Mouse (Mus musculus) forebrain, embryonic 10.5 days (tissue): ENCODE measurements around the gene Anks3. TPM values are rescaled to one million over a fixed set of nuclear protein-coding genes. Genes with fewer than 3 reads are reported as not detected.
A peak's percentile ranks its signal among the peaks of the same experiment; 100 is the strongest.

Source experiments
- DNase-seq: peaks from one replicate; pipeline ENCODE4 v3.0.0-alpha.2; 2017; ENCODE audit warnings: low spot score; ENCODE audit errors: extremely low spot score
- H3K27ac ChIP-seq: fragments of 300-500 bp; sonication (generic); 2 replicates; pipeline ENCODE4 v1.5.1; 2016; ENCODE audit warnings: mild to moderate bottlenecking
- H3K27me3 ChIP-seq: fragments of 300-500 bp; sonication (generic); 2 replicates; pipeline ENCODE4 v1.6.1; 2016; ENCODE audit warnings: mild to moderate bottlenecking; ENCODE audit not compliant: poor library complexity, severe bottlenecking
- H3K36me3 ChIP-seq: fragments of 300-500 bp; sonication (generic); replicated peaks from 2 replicates; pipeline ENCODE4 v1.6.1; 2016; ENCODE audit warnings: mild to moderate bottlenecking, moderate library complexity
- H3K4me1 ChIP-seq: fragments of 300-500 bp; sonication (generic); 2 replicates; pipeline ENCODE4 v1.6.1; 2016
- H3K4me3 ChIP-seq: fragments of 300-500 bp; sonication (generic); 2 replicates; pipeline ENCODE4 v1.5.1; 2016; ENCODE audit warnings: mild to moderate bottlenecking, moderate library complexity
- H3K9me3 ChIP-seq: fragments of 300-500 bp; sonication (generic); 2 replicates; pipeline ENCODE4 v1.6.1; 2016; ENCODE audit warnings: mild to moderate bottlenecking, moderate library complexity
- WGBS: fragments of 180-500 bp; shearing (Covaris S2); methylation state at CpG from one replicate; pipeline ENCODE4 v1.1.7; 2016; 5-methylcytosine and 5-hydroxymethylcytosine counted together
- polyA plus RNA-seq: library from polyadenylated mRNA; unstranded; fragments of >200 nt; fragmentation: Nextera tagmentation; extraction: Ambion mirVana; gene quantifications from 2 replicates; pipeline ENCODE4 v1.2.1, GENCODE M21; 2016

The Anks3 gene
- polyA plus RNA-seq, 1 experiment from 2014 or later = 49.3 TPM

GRCm38 (mm10) chr16:4912907-4913782, 50.9 kb downstream of the Anks3 start:
- Histone ChIP-seq H3K27me3 (no peaks in the 10 kb centered on the region), H3K4me1 (peaks cover 9% of the 10 kb centered on the region; the same call in 1 of the 2 replicates), H3K4me3 (no peak overlapping the region), H3K9me3 (no peaks in the 10 kb centered on the region), H3K36me3 (peaks cover 79% of the 10 kb centered on the region), H3K27ac (peak overlapping the region; percentile 13; the same call in 1 of the 2 replicates)
- DNase-seq = no peak
- WGBS = 73% methylated on average over 11 of the region's 11 CpGs

DNA sequence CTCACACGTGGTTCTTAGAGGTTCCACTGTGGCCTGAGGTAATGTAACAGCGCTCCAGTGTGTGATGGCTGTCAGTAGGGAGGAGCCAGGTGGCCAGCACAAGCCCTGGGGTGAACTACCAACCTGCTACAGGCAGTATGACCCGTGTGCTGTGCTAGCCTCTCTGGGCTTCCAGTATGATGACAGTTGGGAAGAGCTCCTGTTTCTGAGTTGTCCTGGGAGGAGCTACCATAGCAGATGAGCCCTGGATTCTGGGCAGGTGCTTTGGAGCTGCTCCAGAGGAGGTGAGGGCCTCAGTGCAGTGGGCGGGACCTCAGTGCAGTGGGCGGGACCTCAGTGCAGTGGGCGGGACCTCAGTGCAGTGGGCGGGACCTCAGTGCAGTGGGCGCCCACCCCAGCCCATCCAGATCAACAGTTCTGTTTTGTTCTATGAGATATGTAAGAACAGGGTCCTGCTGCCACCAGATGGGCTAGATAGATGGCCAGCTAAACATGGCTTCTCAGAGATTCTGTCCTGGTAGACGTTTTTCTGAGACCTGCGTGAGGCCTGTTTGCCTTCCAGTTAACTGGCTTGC, 51.8 kb downstream of the Anks3 start:
- Histone ChIP-seq H3K9me3 (no peaks in the 10 kb centered on the region), H3K36me3 (peaks cover 83% of the 10 kb centered on the region), H3K4me1 (peaks cover 9% of the 10 kb centered on the region; the same call in 1 of the 2 replicates), H3K27me3 (no peaks in the 10 kb centered on the region), H3K4me3 (no peak overlapping the region), H3K27ac (no peak overlapping the region)
- no peak for DNase-seq
- WGBS = 78% methylated on average over 10 of the region's 10 CpGs

- peaks cover 71% of the 10 kb centered on the region for H3K36me3 ChIP-seq
- 95% methylated on average over 8 of the region's 8 CpGs for WGBS
Measured at GRCm38 (mm10) chr16:4910758-4911157, 53.2 kb downstream of the Anks3 start.

DNA sequence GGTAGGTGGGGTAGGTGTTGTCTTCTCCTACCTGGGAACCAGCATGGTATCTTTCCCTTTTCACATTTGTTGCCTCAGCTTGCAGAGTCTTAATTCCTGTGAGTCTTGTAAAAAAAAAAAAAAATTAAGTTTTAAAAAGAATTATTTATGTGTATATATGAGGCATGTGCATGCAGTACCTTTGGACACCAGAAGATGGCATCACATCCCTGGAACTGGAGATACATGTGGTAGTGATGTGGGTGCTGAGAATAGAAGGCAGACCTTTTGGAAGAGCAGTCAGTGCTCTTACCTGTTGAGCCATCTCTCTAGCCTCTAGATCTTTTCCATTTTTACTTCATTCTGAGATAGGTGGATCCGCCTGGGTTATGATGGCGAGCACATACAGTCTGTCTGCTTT, 54.3 kb downstream of the Anks3 start:
- Histone ChIP-seq H3K4me3 (no peak overlapping the region), H3K36me3 (peaks cover 64% of the 10 kb centered on the region), H3K27ac (no peak overlapping the region), H3K9me3 (no peaks in the 10 kb centered on the region), H3K4me1 (peaks cover 9% of the 10 kb centered on the region; the same call in 1 of the 2 replicates), H3K27me3 (no peaks in the 10 kb centered on the region)
- 95% methylated on average over 2 of the region's 2 CpGs for WGBS
- no peak for DNase-seq

More at GRCm38 (mm10) chr16:4910758-4911157, 53.2 kb downstream of the Anks3 start:
- H3K27ac ChIP-seq = no peak overlapping the region
- H3K9me3 ChIP-seq = no peaks in the 10 kb centered on the region
- H3K27me3 ChIP-seq = no peaks in the 10 kb centered on the region
- DNase-seq = no peak
- H3K4me1 ChIP-seq = peaks cover 9% of the 10 kb centered on the region; the same call in 1 of the 2 replicates
- no peak overlapping the region for H3K4me3 ChIP-seq

GRCm38 (mm10) chr16:4907972-4908371, 56.0 kb downstream of the Anks3 start:
- no peaks in the 10 kb centered on the region; the same call in 1 of the 2 replicates for H3K4me1 ChIP-seq
- H3K4me3 ChIP-seq = no peak overlapping the region
- no peaks in the 10 kb centered on the region for H3K27me3 ChIP-seq
- H3K9me3 ChIP-seq = no peaks in the 10 kb centered on the region
- 57% methylated on average over 5 of the region's 5 CpGs for WGBS
- peaks cover 48% of the 10 kb centered on the region for H3K36me3 ChIP-seq
- DNase-seq = no peak
- no peak overlapping the region for H3K27ac ChIP-seq

DNA sequence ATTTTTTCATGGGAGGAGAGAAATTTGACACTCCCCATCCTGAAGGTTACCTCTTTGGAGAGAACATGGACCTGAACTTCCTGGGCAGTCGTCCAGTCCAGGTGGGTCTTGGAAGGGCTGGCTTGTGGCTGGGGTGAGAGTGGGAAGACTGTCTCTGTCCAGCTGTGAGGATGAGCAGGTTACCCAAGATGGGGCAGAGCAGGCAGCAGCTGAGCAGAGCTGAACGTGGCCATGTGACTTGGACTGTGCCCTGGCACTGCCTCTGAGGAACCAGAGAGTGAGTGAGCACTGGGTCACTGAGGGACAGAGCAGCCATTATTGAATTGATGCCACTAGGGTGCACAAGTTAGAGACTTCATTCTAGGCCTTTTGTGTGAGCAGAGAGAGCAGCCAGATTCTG, 56.6 kb downstream of the Anks3 start:
- no peaks in the 10 kb centered on the region for H3K4me1 ChIP-seq
- H3K9me3 ChIP-seq = no peaks in the 10 kb centered on the region
- no peak overlapping the region for H3K4me3 ChIP-seq
- no peak overlapping the region for H3K27ac ChIP-seq
- DNase-seq = no peak
- H3K27me3 ChIP-seq = no peaks in the 10 kb centered on the region
- H3K36me3 ChIP-seq = peaks cover 42% of the 10 kb centered on the region
- WGBS = 77% methylated on average over 2 of the region's 2 CpGs

DNA sequence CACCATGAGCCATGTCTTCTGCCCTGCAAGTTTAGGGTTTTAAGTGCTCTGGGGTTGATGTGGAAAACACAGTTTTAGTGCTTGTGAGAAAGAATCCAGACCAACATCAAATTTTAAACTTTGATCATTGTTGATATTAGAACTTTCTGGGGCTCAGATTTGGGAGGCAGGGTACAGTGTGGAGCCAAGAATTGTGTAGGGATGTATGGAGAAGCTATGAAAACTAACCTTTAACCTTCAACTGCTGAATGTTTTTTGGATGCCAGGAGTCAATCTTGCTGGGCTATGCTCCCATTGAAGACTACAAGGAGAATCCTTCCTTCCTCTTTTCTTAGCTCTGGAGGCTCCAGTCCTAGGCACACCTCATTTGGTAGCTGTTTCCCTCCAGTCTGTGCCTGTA, 57.4 kb downstream of the Anks3 start:
- no peaks in the 10 kb centered on the region for H3K27me3 ChIP-seq
- no peaks in the 10 kb centered on the region for H3K9me3 ChIP-seq
- peaks cover 34% of the 10 kb centered on the region for H3K36me3 ChIP-seq
- no peak for DNase-seq
- H3K4me3 ChIP-seq = no peak overlapping the region
- H3K4me1 ChIP-seq = no peaks in the 10 kb centered on the region
- no peak overlapping the region for H3K27ac ChIP-seq

- 59% methylated on average over 1 of the region's 1 CpGs for WGBS
- peaks cover 8% of the 10 kb centered on the region for H3K4me1 ChIP-seq
- no peak for DNase-seq
- no peak overlapping the region for H3K4me3 ChIP-seq
- peaks cover 24% of the 10 kb centered on the region for H3K36me3 ChIP-seq
- no peak overlapping the region for H3K27ac ChIP-seq
- H3K9me3 ChIP-seq = no peaks in the 10 kb centered on the region
- no peaks in the 10 kb centered on the region for H3K27me3 ChIP-seq
Measured at GRCm38 (mm10) chr16:4905591-4905990, 58.4 kb downstream of the Anks3 start.

DNA sequence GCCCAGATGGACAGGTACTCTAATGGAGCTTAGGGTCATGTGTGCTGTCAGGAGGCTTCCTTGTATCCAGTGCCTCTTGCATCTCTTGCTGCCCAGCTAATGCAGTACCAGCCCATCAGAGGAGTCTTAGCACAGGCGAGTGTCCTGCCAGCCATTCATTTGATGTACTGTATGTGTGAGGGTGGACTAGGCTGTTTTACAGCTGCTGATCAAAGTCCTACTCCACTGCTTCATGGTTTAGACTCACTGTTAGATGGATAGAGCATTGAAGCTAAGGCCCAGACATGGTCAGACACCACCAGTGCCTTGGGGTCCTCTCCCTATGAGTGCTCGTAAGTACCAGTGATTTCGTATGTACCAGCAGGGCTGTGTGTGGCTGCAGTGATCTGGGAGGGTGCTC, 59.1 kb downstream of the Anks3 start:
- Histone ChIP-seq H3K9me3 (no peaks in the 10 kb centered on the region), H3K27ac (no peak overlapping the region), H3K36me3 (peaks cover 17% of the 10 kb centered on the region), H3K4me1 (peaks cover 8% of the 10 kb centered on the region), H3K4me3 (no peak overlapping the region), H3K27me3 (no peaks in the 10 kb centered on the region)
- no peak for DNase-seq
- WGBS = 89% methylated on average over 3 of the region's 3 CpGs

DNA sequence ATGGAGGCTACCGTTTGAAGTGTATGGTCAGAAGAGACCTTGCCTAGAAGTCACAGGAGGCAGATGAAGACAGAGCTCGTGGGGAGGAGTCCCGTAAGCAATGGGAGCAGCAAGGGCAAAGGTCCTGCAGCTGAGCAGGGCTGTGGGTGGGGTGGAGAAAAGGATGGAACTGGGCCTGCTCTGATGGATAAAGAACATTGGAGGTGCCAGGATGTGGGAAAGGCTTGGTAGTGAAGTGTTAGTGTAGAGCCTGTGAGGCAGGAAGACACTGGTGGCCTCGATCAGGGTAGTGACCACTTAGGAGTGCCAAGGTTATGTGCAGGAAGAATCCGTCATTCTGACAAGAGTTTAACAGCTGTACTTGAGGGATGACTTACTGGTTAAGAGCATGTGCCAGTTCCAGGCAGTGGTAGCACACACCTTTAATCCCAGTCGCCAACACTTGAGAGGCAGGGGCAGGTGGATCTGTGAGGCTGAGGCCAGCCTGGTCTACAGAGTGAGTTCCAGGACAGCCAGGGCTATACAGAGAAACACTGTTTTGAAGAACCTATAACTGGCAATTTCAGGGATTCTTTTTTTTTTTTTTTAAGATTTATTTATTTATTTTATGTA, 60.4 kb downstream of the Anks3 start:
- 88% methylated on average over 6 of the region's 6 CpGs for WGBS
- peaks cover 8% of the 10 kb centered on the region for H3K36me3 ChIP-seq
- peaks cover 11% of the 10 kb centered on the region for H3K4me1 ChIP-seq
- no peak overlapping the region for H3K4me3 ChIP-seq
- no peak overlapping the region for H3K27ac ChIP-seq
- no peaks in the 10 kb centered on the region for H3K27me3 ChIP-seq
- no peaks in the 10 kb centered on the region for H3K9me3 ChIP-seq
- DNase-seq = no peak

GRCm38 (mm10) chr16:4902390-4902789, 61.6 kb downstream of the Anks3 start:
- no peaks in the 10 kb centered on the region for H3K27me3 ChIP-seq
- no peak overlapping the region for H3K4me3 ChIP-seq
- no peak overlapping the region for H3K27ac ChIP-seq
- H3K4me1 ChIP-seq = peaks cover 11% of the 10 kb centered on the region
- 90% methylated on average over 2 of the region's 2 CpGs for WGBS
- H3K36me3 ChIP-seq = peaks cover 5% of the 10 kb centered on the region
- no peaks in the 10 kb centered on the region for H3K9me3 ChIP-seq
- no peak for DNase-seq

DNA sequence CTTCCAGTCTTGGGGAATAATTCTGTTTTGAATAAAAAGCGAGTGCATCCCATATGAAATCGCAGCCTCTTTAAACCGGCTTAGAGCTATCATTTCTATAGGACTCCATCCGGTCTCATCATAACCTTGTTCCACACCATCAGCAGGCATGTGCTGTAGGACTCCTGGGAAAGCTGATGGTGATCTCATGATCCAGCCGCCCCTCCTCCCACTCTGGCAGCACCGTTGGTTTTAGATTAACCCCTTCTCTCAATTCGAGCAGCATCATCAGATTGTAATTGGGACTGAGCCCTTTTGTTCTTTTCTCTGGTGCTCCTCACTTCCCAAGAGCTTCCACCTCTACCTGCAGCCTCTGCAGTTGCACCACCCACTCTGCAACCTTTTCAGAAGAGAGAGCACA, 62.8 kb downstream of the Anks3 start:
- Histone ChIP-seq H3K36me3 (0 out of 2 replicates have a peak, but pooled peaks cover 3% of the 10 kb centered on the region), H3K9me3 (no peaks in the 10 kb centered on the region), H3K27ac (no peak overlapping the region), H3K4me1 (peaks cover 19% of the 10 kb centered on the region), H3K4me3 (no peak overlapping the region), H3K27me3 (no peaks in the 10 kb centered on the region)
- 68% methylated on average over 7 of the region's 7 CpGs for WGBS
- no peak for DNase-seq

DNA sequence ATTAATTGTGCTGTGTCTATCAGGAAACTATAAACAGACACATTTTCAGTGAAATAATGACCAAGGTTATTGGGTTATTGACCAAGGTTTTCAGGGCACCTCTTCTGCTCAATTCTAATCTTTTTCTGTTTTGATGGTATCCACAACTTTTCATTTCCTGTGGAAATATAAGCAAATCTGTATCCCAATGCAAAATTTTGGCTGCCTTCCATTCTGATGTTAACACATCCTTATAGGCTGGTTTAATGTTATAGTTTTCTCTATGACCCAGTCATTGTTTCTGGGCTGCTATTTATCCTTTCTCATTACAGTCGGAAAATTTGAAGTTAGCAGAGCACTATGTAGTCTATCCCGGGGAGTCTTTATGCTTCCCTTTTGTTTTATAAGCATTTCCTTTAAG, 64.3 kb downstream of the Anks3 start:
- peaks cover 19% of the 10 kb centered on the region for H3K4me1 ChIP-seq
- H3K9me3 ChIP-seq = no peaks in the 10 kb centered on the region
- no peak for DNase-seq
- no peak overlapping the region for H3K27ac ChIP-seq
- H3K36me3 ChIP-seq = 0 out of 2 replicates have a peak, but pooled peaks cover 3% of the 10 kb centered on the region
- no peak overlapping the region for H3K4me3 ChIP-seq
- WGBS = 93% methylated on average over 2 of the region's 2 CpGs
- H3K27me3 ChIP-seq = no peaks in the 10 kb centered on the region
